Mouse (Mus musculus) adrenal gland, adult 8-10 months (tissue): ENCODE measurements around the gene Coa4. TPM values are rescaled to one million over a fixed set of nuclear protein-coding genes. Genes with fewer than 3 reads are reported as not detected.

Experiments
- DNase-seq: peaks from one replicate; pipeline ENCODE4 v3.0.0; 2022
- total RNA-seq, 4 experiments: library from RNA; stranded (reverse); gene quantifications; 2 replicates each; pipeline ENCODE4 v1.2.4; 2022

The Coa4 gene
- 10 to 100 TPM in 3 of 4 experiments, 1 to 10 TPM in 1; 8.1 to 14.5 (median 11.3) TPM for total RNA-seq

DNA sequence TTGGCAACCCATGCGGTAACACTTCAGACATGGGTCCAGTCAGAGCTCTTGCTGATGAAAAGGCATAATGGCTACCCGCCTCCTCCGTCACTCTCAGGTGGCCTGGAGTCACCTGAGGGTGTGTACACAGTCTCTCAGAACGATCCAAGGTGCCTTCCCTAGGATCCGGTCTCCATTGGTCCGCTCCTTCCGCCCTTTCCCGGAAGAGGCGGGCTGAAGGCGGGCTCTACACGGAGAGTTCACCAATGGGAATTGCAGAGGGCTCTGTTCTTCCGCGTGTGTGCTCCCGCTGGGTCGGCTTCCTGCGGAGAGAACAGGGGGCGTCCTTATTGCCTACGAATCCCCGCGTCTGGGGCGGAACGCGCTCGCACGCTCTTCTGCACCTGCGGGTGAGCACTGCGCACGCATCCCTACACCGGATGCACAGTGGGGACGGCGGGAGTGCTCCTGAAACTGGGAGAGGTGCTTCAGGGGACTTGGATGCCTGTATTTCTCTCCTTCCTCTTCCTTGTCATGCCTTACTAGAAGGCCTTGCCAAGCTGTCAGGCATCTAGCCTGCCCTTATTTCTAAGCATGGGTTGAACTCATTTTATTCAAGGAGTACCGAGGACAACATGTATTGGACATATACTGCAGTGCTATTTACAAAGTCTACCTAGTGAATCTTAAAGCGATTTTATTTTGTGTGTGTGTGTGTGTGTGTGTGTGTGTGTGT, at the start of gene Coa4:
Gene Coa4 (plus strand): TSS at position 268 of the 715 bp plus-strand sequence.
- DNase-seq = peak; percentile 78

DNA sequence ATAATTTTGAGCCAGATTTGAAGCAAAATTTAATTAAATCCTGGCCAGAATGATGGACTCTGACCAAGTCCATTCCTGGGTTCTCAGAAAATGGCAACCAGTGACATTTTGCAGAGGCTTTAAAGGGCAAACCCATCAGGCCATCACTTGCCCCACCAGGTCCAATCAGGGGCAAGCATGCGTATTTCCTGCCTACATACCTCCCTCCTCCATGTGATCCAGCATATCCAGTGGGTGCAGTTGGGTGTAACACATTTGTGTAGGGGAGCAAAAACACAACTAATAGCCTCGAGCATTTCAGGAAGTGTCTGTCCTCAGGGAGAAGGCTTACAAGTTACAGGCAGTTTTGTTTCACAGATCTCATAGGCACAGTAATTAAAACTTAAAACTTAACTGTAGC, 49.6 kb upstream of the Coa4 start:
- no peak for DNase-seq

DNA sequence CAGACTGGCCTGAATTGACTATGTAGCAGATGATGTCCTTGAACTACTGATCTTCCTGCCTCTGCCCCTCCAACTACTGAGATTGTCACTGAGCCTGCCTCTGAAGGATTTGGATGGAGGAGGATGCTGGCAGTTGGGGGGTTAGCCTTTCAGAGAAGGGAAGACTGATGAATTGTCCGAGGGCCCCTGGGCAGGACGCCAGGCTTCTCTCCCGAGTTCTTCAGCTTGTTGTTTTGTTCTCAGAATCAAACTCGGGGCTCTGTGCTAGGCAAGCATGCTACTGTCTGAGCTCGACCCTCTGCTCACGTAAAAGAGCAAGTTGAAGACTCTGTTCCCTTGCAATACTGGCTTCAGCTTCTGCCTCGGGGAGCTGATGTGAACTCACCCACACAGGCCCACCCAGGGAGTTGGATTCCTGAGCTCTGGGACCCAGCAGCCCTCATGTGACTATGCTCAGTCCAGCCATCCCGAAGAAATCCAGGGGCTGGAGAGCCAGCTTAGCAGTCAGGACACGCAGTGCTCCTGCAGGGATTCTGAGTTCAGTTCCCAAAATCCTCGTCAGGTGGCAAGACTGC, 48.3 kb upstream of the Coa4 start:
- DNase-seq = no peak

DNA sequence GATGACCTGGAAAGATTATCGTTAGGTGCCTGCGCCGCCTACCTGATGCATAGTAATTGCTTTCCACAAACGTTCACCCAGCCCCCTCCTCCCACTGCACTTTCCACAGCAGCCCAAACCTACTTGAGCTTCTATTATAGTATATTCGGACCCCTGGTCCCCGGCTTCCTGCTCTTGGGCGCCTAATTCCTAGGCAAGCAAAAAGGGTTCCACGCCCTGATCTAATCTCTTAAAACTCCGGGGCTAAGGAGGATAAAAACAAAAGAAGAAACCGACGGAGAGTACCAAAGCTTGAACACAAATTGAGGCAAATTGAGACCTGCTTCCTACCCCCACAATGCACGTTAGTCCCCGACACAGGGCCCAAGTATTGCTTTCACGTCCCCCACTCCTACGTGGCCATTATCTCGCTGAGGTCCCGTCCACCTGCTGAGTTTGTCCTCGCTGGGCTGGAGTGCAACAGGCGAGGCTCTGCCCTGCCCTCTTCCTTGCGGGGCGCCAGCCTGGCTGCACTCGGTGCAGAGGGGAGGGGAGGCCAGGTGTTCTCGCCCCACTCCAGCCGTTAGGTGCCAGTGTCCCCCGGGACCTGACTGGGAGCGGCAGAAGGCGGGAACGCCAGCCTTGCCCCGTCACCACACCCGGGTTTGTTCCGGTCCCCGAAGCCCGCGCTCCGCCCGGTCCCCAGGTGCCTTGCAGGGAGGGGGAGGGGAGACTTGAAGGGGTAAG, 44.3 kb upstream of the Coa4 start:
- no peak for DNase-seq

DNA sequence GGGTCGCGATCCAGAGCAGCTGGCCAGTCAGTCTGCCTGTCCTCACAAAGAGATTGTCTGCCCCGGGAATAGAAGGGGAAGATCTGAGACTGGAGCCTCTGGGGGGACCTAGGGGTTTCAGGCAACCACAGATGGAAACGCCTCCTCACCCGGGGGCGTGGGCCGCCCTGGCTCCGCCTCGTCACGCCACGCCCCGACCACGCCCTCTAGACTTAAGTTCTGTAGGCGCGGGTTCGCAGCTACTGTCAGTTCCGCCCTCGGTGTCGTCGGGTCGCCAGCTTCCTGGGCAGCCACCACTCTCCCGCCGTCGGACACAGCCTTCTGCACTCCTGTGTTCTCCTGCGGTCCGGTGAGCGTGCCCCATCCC, 43.8 kb upstream of the Coa4 start, which contains the start of gene Ucp2:
Gene Ucp2 (plus strand): TSS at position 221 of the 367 bp plus-strand sequence.
- peak; percentile 80 for DNase-seq

DNA sequence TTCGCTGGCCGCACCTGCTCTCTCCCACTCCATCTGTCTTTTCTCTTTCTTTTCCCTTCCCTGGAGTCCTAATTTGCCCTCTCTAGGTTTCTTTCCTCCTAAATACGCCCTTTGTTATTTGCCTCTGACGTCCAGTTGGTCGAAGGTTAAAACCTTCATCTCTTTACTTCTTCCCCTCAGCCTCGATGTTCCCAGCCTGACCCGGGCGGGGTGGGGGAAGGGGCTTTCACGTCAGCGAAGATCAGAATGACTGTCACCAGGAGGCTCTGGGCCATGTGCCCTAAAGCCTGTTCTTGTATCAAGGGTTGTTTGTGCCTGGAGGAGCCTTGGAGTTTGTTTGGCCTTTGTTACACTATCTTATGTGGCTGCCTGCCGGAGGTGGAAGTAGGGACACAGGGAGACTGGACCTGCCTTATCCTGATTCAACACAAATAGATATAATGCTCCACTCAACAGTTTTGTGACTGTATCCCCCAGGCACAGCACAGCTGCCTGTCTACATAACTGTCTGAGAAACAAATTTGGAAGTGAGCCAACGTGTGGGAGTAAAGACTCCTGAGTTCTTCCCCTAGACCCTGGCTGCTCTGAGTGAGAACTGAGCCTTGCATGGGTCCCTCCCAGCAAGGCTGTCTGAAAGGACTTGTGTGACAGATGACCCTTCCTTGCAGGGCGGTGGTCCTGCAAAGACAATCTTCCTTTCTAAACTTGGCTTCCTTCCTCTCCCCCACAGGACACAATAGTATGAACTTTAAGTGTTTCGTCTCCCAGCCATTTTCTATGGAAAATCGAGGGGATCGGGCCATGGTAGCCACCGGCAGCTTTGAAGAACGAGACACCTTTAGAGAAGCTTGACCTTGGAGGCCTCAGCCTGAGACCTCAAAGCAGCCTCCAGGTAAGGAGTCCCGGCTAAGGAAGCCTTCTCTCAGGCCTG, 43.1 kb upstream of the Coa4 start:
- no peak for DNase-seq

DNA sequence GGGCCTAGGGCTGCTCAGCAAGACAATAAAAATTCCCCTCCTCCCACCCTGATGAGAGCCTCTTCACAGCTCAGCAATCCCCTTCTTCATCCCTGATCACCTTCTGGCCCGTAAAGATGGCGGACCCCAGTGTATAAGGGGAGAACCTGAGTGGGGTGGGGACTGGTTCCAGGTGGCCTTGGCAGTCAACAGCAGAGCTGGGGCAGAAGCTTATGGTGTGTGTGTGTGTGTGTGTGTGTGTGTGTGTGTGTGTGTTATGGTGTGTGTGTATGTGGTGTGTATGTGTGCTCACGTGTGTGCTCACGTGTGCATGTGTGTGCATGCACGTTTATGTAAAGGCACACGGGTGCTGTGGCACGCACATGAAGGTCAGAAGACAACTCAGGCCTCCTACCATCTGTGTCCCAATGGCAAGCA, 42.4 kb upstream of the Coa4 start:
- no peak for DNase-seq

DNA sequence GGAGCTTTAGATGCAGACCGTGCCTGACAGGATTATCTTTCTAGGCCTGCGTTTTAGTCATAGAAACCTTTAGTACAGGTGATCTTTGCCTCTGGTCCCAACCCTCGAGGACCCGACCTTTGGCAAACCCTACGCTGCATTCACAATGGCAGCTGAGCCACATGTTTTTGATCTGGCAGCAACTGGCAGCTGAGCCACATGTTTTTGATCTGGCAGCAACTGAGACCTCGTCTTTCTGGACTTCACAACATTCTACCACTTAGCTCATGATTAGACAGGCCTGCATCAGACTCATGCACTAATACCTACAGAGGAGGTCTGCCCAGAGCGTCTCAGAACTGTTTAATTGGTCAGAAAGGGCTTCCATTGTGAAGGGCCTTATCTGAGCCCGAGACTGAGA, 41.8 kb upstream of the Coa4 start:
- DNase-seq = no peak

DNA sequence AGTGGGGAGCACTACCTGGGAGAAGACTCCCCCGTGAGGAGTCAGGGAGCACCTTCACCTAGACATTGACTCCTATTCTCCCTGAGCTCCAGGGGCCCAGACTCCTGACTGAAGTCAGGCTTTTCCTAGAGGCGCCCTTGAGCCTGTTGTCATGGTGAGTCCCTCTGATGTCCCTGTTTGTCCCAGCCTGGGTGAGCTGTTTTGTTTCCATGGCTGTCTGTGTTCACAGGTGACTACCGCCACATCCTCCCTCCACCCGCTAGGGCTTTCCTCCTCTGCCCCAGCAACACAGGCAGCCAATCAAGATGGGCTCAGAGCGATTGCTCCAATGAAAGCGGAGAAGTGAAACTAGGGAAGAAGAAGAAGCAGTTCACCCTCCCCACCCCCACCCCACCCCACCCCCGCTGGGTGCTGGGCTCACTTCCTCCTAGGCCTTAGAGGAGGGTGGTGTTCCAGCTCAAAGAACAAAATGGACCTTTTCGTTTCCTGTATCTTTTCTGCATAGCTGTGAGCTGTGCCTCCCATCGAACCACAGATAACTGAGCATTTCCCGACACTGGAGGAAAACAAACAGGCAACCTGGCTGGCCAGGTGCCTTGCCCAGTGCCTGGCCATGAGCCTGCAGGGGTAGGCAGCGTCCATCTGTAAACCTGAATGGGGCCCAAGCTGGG, 41.2 kb upstream of the Coa4 start:
- DNase-seq = peak; percentile 78

DNA sequence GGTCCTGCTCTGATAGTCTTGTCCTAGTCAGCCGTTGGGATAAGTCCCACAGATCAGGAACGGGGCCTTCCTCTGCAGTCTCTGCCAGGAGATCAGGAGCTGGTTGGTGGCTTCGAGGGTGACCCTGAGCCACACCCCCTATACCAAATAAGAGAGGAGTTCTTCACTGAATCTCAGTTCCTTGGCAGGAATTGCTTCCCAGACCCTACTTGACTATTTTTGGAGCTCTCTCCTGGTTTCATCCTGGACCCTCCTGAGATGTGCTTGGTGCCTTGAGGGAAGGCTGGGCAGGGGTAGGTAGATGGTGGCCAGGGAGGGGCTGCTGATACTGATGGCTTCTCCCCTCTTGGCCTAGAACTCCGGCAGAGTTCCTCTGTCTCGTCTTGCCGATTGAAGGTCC, 40.5 kb upstream of the Coa4 start:
- DNase-seq = no peak

DNA sequence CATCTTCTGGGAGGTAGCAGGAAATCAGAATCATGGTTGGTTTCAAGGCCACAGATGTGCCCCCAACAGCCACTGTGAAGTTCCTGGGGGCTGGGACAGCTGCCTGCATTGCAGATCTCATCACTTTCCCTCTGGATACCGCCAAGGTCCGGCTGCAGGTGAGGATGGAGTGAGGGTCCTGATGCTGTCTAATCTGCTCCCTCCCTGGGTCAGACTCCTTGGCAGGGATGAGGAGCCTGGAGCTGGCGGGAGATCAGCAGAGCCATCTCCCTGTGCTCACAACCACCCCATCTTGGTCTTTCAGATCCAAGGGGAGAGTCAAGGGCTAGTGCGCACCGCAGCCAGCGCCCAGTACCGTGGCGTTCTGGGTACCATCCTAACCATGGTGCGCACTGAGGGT, 40.1 kb upstream of the Coa4 start:
- no peak for DNase-seq

DNA sequence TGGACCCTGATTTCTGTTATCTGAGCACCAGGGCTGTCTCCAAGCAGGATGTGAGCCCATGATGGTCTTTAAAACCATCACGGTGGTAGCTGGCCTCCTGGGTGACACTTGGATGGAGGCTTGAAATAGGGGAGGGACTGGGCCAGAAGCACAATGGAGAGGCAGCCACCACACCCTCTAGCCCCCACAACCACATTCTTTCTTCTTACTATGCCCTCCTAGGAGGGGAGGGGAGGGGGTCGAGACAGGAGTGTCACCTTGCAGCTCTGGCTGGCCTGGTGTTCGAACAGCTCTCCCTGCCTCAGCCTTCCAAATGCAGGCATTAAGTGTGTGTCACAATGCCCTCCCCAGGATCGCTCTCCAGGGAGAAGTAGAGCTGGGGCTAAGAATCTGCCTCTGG, 39.5 kb upstream of the Coa4 start:
- DNase-seq = no peak

DNA sequence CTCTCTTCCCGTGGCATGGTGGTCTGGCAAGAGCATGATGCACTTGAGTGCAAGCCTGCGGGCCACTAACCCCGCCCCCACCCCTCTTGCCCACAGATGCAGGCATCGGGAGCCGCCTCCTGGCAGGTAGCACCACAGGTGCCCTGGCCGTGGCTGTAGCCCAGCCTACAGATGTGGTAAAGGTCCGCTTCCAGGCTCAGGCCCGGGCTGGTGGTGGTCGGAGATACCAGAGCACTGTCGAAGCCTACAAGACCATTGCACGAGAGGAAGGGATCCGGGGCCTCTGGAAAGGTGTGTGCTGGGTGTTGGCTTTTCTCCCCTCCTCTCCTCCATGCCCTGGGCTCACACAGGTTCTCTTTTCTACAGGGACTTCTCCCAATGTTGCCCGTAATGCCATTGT, 38.9 kb upstream of the Coa4 start:
- DNase-seq = no peak

DNA sequence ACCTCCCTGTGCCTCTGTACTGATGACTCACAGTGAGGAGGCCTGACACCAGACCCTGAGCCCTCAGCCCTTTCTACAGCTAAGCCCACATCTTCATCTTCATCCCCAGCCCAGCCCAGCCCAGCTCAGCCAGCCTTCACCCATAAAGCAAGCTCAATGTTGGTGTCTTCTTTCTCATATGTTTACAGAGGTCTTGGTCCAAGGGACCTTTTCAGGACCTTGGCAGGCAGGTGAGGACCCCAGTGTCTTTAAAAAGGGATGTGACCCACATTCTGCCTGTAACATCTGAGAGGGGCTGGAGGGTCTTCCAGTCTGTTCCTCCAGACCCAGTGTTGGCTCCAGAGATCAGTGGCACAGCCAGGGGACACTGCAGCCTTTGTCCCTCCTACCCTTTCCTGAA, 37.4 kb upstream of the Coa4 start:
- no peak for DNase-seq

DNA sequence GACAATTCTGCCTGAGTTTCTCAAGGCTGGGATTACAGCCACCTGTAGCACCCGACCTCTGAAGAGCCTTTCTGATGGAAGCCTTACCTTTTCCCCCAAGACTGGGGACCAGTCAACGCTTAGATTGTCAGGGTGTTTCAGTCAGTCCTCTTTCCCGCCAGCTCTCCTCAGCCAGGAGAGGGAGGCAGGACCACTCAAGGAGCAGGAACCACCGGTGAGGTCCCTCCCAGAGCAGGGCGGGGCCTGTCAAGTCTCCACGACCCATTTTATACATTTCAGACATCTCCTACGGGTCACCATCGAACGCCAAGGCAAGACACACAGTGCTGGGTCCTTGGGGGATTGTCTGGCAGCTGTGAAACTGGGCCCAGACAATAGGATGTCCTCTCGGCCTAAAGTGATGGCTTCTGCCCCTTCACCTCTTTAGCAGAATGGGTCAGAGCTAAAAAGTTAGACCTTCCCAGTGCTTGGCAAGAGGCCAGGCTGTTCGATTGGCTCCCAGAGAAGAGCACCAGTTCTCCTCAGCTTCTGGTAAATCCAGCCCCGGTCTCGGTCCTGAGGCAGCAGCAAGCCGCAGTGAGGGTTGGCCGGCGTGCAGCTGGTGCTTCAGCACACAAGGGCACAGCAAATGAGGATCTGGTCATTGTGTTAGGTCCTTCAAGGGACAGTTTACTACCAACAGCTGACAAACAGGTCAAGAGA, 36.4 kb upstream of the Coa4 start:
- no peak for DNase-seq

DNA sequence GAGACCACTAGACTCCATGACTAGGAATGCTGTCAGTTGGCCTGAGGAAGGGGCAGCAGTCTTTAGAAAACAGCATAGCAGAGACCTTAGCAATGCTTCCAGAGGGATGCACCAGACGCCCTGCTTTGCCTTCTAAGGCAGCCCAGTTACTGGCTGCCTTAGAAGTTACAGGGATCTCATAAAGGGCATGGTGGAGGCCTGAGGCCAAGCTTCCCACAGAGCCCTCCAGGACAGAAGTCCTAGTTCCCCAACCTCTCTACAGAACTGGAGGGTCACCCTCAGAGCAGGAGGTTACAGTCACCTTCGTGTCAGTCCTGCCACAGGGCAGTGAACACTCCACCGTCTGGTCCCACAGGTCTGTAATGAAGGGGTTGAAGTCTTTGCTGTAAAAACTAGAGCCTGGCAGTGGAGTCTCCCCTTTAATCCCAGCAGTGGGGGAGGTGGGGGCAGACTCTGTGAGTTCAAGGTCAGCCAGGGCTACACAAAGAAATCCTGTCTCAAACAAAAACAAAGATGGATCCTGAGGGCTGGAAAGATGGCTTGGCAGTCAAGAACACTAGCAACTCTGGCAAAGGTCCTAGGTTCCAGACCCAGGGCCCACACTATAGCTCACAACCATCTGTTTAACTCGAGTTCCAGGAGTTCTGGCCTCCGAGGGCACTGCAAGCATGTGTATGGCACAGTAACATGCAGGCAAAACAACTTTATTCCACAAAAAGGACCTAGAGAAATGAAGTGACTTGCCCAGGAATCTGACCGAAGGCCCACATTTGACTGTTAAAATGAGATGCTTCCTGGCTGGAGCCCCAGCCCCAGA, 35.6 kb upstream of the Coa4 start:
- DNase-seq = no peak

DNA sequence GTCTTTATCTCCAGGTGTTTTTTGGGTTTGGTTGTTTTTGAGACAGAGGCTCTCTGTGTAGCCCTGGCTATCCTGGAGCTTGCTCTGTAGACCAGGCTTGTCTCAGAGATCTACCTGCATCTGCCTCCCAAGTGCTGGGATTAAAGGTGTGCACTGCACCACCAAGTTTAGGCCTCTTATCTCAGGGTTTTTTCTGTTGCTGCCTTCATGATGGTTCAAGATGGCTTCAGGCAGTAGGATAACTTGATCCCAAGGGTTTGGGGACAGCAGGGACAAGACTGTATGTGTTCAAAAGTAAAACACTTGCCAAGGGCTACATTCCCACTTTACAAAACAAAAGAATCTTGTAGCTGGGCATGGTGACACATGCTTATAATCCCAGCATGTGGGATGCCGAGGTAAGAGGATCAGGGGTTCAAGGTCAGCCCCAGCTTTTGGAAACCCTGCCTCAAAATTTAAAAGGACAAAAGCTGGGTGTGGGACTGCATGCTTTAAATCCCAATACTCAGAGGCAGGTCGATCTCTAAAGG, 35.0 kb upstream of the Coa4 start:
- no peak for DNase-seq

DNA sequence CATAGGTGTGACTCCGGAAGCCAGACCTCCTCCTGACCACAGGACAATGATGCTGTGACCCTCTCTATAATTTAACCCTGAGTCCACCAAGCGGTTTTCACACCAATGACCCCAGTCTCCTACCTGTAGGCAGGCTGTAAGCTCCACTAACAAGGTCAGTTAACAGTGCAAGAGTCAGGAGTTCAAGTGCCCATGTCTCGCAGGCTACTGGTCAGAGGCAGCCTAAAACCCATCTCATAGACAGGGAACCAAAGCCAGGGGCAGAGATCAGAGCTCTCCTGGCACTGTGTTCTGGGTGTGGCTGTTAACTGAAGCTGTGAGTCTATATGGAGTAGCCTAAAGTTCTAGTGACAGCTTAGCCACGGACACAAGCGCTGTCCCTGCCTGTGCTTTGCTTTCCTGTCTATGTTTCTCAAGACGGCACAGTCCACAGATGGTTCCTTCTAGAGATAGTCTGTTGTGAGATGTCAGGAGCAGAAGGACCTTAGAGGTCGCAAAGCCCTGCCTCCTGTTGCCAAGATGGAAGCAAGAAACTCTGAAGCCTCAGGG, 34.4 kb upstream of the Coa4 start:
- DNase-seq = no peak

DNA sequence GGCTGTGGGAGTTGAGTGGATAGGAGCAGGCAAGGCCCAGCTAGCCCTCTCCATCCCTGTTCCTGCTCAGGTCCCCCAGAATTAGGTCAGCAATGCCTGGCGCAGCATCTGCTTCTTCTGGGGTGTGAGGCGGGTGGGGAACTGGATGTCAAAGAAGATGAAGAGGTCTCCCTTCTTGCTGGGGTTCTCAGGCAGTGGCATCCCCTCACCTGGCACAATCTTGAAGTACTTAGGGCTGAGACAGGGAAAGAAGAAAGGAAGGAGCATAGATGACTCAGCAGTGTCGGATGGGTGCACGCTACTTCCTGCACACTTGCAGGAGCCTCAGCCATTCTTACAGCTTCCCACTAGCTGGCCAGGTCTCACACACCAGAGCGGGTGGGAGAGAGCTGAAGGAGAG, 33.8 kb upstream of the Coa4 start:
- no peak for DNase-seq
